Mouse (Mus musculus): ENCODE results near the gene Rps6kc1. TPM values are rescaled to one million over a fixed set of nuclear protein-coding genes. Genes with fewer than 3 reads are reported as not detected.

The Rps6kc1 gene
- polyA plus RNA-seq, 1 experiment from 2014 or later = 16.3 TPM

DNA sequence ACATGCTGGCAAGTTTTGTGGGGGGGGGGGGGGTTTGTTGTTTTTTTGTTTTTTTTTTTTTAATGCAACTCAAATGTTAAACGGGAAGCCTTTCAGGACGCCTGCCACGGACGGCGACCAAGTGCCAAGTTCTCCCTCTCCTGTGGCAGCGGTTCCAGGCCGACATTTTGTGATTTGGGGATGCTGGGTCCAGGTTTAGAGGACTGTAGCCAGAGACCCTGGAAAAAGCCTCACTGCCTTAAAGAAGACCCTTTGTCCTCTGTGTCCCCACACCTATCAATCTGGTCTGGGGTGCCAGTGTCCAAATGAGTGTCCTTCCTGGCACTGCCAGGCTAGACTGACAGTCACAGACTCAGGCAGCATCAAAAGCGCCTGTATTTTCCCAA lies 246.1 kb downstream of the Rps6kc1 start:
- 85% methylated on average over 8 of the region's 8 CpGs for WGBS
- H3K9me3 ChIP-seq (replicated peaks) = no peaks in the 10 kb centered on the region
- no peak overlapping the region for H3K4me3 ChIP-seq
- no peaks in the 10 kb centered on the region for H3K36me3 ChIP-seq
- no peaks in the 10 kb centered on the region for H3K27me3 ChIP-seq (ENCODE audit: low read depth, poor library complexity, severe bottlenecking)
- no peak for DNase-seq (ENCODE audit: low spot score)
- peaks cover 18% of the 10 kb centered on the region for H3K4me1 ChIP-seq
- H3K27ac ChIP-seq = no peak overlapping the region

DNA sequence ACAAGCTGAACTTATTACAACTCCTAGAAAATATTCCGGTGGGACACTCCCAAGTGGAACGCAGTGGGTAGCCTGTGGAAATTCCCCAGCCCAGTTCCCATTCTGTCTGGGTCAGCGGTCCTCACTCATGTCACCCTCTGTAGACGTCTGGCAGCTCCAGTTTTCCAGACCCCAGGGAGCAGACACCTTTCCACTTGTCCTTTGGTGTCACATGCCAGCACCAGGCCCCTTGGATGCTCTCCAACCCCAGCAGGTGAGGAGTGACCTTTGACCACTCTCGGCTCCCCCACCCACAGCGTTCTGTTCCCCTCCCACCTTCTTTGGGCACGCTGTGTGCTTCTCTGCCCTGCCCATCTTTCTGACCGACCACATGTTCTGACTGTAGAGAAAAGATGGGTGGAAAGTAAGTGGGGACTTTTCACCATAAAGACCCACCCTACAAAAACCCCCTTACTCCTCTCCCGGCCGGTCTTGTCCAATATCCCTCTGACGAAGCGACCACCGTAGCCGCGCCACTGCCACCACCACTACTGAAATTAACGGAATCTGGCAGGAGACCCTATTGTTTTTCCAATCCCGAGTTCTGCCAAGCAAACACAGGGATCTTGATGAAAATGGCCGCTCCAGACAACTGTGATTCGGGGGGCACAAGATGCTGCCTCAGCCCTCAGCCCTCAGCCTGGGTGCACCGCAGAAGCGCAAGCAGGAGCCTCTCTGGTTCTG lies 246.6 kb downstream of the Rps6kc1 start:
- H3K36me3 ChIP-seq = no peaks in the 10 kb centered on the region
- 89% methylated on average over 21 of the region's 21 CpGs for WGBS
- no peak overlapping the region for H3K4me3 ChIP-seq
- no peaks in the 10 kb centered on the region for H3K9me3 ChIP-seq (replicated peaks)
- DNase-seq (ENCODE audit: low spot score) = no peak
- no peak overlapping the region for H3K27ac ChIP-seq
- H3K4me1 ChIP-seq = peaks cover 18% of the 10 kb centered on the region
- no peaks in the 10 kb centered on the region for H3K27me3 ChIP-seq (ENCODE audit: low read depth, poor library complexity, severe bottlenecking)

DNA sequence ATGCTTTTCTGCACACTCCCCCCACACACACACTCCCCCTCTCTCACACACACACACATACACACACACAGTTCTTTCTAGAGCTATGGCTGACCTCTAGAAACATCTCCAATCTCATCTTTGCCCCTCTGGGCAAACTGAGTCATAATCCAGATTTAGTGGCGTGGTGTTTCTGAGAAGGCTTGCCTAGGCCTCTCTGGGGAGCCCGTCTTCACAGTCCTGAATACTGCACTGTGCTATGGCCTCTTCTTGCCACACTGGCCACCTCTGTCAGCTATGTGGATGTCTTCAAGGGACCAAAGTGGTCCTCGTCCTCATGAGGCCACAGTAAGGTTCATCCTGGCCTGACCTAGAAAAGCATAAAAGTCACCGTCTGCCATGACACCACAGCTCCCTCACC lies 247.6 kb downstream of the Rps6kc1 start:
- WGBS = 87% methylated on average over 4 of the region's 4 CpGs
- no peak overlapping the region for H3K4me3 ChIP-seq
- H3K9me3 ChIP-seq (replicated peaks) = no peaks in the 10 kb centered on the region
- H3K27ac ChIP-seq = no peak overlapping the region
- no peaks in the 10 kb centered on the region for H3K36me3 ChIP-seq
- H3K4me1 ChIP-seq = peaks cover 17% of the 10 kb centered on the region
- no peak for DNase-seq (ENCODE audit: low spot score)
- no peaks in the 10 kb centered on the region for H3K27me3 ChIP-seq (ENCODE audit: low read depth, poor library complexity, severe bottlenecking)

DNA sequence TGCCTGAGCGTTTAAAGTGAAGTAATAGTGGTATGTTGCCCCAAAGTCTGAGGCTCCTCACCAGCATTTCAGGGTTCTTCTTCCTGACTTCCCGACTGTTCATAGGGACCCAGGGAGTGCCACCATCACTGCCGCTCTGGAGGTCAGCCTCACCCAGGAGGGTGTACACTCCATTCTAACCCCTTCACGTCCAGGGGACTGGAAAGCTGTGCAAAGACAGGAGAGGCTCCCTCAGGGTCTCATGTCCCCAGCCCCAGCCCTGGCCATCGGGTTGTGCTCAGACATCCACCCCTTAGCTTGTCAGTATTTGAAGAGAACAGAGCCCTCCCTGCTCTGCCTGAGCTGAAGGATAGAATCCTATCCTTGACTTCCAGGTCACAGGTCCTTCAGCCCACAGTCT lies 248.8 kb downstream of the Rps6kc1 start:
- H3K4me3 ChIP-seq = no peak overlapping the region
- H3K9me3 ChIP-seq (replicated peaks) = no peaks in the 10 kb centered on the region
- WGBS = 90% methylated on average over 5 of the region's 5 CpGs
- no peaks in the 10 kb centered on the region for H3K36me3 ChIP-seq
- DNase-seq (ENCODE audit: low spot score) = no peak
- H3K27ac ChIP-seq = no peak overlapping the region
- H3K27me3 ChIP-seq (ENCODE audit: low read depth, poor library complexity, severe bottlenecking) = no peaks in the 10 kb centered on the region
- H3K4me1 ChIP-seq = peaks cover 12% of the 10 kb centered on the region

DNA sequence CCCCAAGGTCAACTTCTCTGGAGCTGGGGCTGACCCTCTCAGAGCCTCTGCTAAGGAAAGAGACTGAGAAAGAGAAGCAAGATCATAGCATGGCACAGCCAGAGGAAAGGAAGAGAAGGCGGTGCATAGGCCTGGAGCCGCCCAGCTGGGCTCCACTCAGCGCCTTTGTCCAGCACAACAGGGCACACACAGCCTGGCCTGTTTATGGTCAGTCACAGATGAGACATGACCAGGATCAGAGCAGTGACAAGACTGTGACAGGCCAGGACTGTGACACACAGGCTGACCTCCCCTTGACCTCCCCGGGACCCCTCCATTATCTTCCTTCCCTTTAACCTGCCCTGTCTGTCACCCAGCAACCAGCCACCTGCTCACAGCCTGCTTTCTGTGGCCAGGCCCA lies 249.8 kb downstream of the Rps6kc1 start:
- H3K36me3 ChIP-seq = no peaks in the 10 kb centered on the region
- H3K4me1 ChIP-seq = peaks cover 12% of the 10 kb centered on the region
- no peak overlapping the region for H3K4me3 ChIP-seq
- no peak for DNase-seq (ENCODE audit: low spot score)
- no peaks in the 10 kb centered on the region for H3K9me3 ChIP-seq (replicated peaks)
- no peaks in the 10 kb centered on the region for H3K27me3 ChIP-seq (ENCODE audit: low read depth, poor library complexity, severe bottlenecking)
- 67% methylated on average over 4 of the region's 4 CpGs for WGBS
- peak overlapping the region; percentile 14; the same call in 1 of the 2 replicates for H3K27ac ChIP-seq

DNA sequence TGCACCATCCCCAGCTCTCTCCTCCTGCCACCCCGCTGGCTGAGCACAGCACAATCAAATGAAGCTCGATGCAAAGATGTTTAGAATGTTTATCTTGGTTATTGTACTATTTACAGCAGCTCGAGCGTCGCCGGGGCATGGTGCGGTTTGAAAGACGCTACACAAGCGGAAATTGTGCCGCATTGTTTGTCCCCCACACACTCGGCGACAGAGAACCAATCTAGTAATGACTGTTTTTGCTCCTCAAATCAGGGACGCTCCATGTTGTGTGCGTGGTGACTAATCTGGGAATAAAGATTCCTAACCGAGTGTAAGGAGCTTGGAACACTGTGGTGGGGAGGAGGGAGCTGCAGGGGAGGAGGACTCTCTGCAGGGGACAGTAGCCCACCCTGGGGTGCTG lies 250.3 kb downstream of the Rps6kc1 start:
- H3K27ac ChIP-seq = peak overlapping the region; percentile 14; the same call in 1 of the 2 replicates
- peaks cover 12% of the 10 kb centered on the region for H3K4me1 ChIP-seq
- WGBS = 87% methylated on average over 15 of the region's 15 CpGs

DNA sequence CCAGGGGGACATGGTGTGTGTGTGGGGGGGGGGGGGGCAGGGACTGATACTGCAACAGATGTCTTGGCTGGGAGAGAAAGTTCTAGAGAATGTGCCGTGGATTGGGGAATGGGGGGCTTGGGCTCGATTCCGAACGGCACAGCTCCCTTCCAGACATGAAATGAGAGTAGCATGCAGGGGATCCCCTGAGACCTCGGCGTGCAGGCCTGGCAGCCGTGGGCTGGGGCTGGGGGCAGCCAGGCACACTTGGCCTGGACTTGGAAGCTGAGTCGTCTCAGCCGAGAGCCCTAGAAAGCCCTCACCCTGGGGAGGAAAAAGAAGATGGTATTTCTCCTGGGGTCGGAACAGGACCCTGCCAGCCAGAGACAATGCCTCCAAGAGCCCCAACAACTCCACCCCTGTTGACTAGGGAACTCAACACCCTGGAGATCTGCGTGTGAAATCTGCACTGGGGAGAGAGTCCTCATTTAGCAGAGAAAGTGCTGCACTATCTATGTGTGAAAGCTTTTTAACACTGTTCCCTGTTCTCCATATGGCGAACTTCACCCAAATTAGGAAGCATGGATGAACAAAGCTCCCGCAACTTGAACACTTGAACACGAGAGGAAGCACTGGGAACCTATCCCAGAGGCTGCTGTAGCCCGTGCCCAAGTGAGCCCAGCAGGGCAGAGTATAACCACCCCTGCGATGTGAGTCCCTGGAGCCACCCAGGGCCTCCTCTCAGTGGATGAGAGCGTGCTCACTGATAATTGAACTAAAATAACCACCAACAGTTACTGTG lies 251.7 kb downstream of the Rps6kc1 start:
- Histone ChIP-seq H3K9me3 (replicated peaks) (no peaks in the 10 kb centered on the region), H3K36me3 (no peaks in the 10 kb centered on the region), H3K4me1 (peaks cover 12% of the 10 kb centered on the region), H3K27ac (no peak overlapping the region), H3K27me3 (ENCODE audit: low read depth, poor library complexity, severe bottlenecking) (0 out of 2 replicates have a peak, but pooled peaks cover 4% of the 10 kb centered on the region), H3K4me3 (no peak overlapping the region)
- DNase-seq (ENCODE audit: low spot score) = no peak
- 84% methylated on average over 17 of the region's 17 CpGs for WGBS

More for the DNA sequence above, 250.3 kb downstream of the Rps6kc1 start:
- DNase-seq (ENCODE audit: low spot score) = no peak
- Histone ChIP-seq H3K4me3 (no peak overlapping the region), H3K9me3 (replicated peaks) (no peaks in the 10 kb centered on the region), H3K27me3 (ENCODE audit: low read depth, poor library complexity, severe bottlenecking) (no peaks in the 10 kb centered on the region), H3K36me3 (no peaks in the 10 kb centered on the region)

DNA sequence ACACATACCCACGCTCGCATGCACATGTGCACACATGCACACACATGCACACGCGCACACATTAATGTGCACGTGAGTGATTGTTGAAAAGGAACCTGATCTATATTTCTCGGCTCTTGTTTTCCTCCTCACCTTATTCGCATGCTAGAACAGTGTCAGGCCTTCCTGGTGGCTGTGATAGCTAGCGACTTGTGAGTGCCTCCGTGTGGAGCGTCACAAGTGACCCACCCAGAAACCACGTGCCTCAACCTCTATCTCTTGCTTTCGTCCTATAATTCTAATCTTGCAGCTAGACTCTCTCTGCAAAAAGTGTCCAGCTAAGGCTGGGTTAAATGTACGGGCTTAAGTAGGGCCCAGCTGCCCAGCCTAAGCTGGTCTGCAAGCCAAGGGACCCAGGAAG lies 253.3 kb downstream of the Rps6kc1 start:
- DNase-seq (ENCODE audit: low spot score) = no peak
- 0 out of 2 replicates have a peak, but pooled peaks cover 4% of the 10 kb centered on the region for H3K27me3 ChIP-seq (ENCODE audit: low read depth, poor library complexity, severe bottlenecking)
- H3K4me1 ChIP-seq = peaks cover 12% of the 10 kb centered on the region
- H3K4me3 ChIP-seq = no peak overlapping the region
- H3K36me3 ChIP-seq = no peaks in the 10 kb centered on the region
- no peaks in the 10 kb centered on the region for H3K9me3 ChIP-seq (replicated peaks)
- 92% methylated on average over 13 of the region's 13 CpGs for WGBS
- H3K27ac ChIP-seq = no peak overlapping the region

DNA sequence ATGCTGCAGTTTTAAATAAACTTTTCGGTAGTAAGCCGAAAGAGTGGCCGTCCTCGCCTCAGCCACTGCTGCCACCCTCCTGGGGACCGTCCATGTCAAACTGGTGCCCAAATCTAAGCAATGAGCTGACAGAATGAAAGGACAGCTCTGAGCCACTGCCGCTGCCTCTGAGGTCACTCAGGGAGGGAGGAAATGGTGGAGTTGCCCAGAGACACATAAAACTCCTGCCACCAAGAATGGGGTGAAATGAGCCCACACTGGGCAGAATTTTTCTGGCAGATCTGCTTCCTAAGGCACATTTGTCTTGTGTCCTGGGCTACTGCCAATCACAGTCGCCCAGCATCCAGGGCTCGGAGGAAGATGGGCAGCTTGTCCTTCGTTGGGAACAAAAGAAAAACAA lies 255.5 kb downstream of the Rps6kc1 start:
- whole genome bisulfite sequencing = 81% methylated on average over 9 of the region's 9 CpGs
- H3K27ac ChIP-seq = no peak overlapping the region
- DNase-seq (ENCODE audit: low spot score) = no peak
- H3K27me3 ChIP-seq (ENCODE audit: low read depth, poor library complexity, severe bottlenecking) = 0 out of 2 replicates have a peak, but pooled peaks cover 4% of the 10 kb centered on the region
- H3K9me3 ChIP-seq (replicated peaks) = no peaks in the 10 kb centered on the region
- peaks cover 4% of the 10 kb centered on the region; the same call in 1 of the 2 replicates for H3K4me1 ChIP-seq
- H3K36me3 ChIP-seq = no peaks in the 10 kb centered on the region
- no peak overlapping the region for H3K4me3 ChIP-seq

GRCm38 (mm10) chr1:190655651-190656050 lies 255.9 kb downstream of the Rps6kc1 start:
- H3K27ac ChIP-seq = no peak overlapping the region

GRCm38 (mm10) chr1:190655081-190655480 lies 256.5 kb downstream of the Rps6kc1 start:
- no peaks in the 10 kb centered on the region for H3K9me3 ChIP-seq (replicated peaks)
- DNase-seq (ENCODE audit: low spot score) = no peak
- H3K36me3 ChIP-seq = no peaks in the 10 kb centered on the region
- H3K27ac ChIP-seq = no peak overlapping the region
- H3K4me1 ChIP-seq = peaks cover 4% of the 10 kb centered on the region; the same call in 1 of the 2 replicates
- H3K4me3 ChIP-seq = no peak overlapping the region
- 88% methylated on average over 7 of the region's 7 CpGs for WGBS
- 0 out of 2 replicates have a peak, but pooled peaks cover 4% of the 10 kb centered on the region for H3K27me3 ChIP-seq (ENCODE audit: low read depth, poor library complexity, severe bottlenecking)

More at GRCm38 (mm10) chr1:190655651-190656050, 255.9 kb downstream of the Rps6kc1 start:
- Histone ChIP-seq H3K9me3 (replicated peaks) (no peaks in the 10 kb centered on the region), H3K36me3 (no peaks in the 10 kb centered on the region), H3K4me3 (no peak overlapping the region), H3K4me1 (peaks cover 4% of the 10 kb centered on the region; the same call in 1 of the 2 replicates), H3K27me3 (ENCODE audit: low read depth, poor library complexity, severe bottlenecking) (0 out of 2 replicates have a peak, but pooled peaks cover 4% of the 10 kb centered on the region)
- WGBS = 89% methylated on average over 7 of the region's 7 CpGs
- no peak for DNase-seq (ENCODE audit: low spot score)

DNA sequence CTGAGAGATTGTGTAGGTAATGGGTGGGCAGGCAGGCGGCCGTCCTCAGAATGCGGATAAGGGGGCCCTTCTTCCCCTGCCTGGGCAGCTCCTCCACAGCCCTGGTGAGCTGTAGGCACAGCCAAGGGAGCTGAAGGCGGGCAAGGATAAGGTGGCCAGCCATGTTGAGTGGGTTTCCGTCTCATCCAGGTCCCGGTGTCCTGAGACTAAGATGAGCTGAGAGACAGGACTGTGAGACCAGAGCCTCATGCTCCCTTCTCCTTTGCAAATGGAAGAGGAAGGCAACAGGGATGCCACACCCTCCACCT lies 256.9 kb downstream of the Rps6kc1 start:
- H3K9me3 ChIP-seq (replicated peaks) = no peaks in the 10 kb centered on the region
- no peaks in the 10 kb centered on the region for H3K36me3 ChIP-seq
- DNase-seq (ENCODE audit: low spot score) = no peak
- H3K4me1 ChIP-seq = peaks cover 2% of the 10 kb centered on the region; the same call in 1 of the 2 replicates
- 87% methylated on average over 6 of the region's 6 CpGs for WGBS
- H3K27ac ChIP-seq = no peak overlapping the region
- 0 out of 2 replicates have a peak, but pooled peaks cover 4% of the 10 kb centered on the region for H3K27me3 ChIP-seq (ENCODE audit: low read depth, poor library complexity, severe bottlenecking)
- H3K4me3 ChIP-seq = no peak overlapping the region

All from limb, embryonic 10.5 days (tissue).